Mouse (Mus musculus): ENCODE data around the gene Vgll4.

Vgll4 gene

GRCm38 (mm10) chr6:114974331-114974730 is 4.5 kb upstream of the Vgll4 start:
- DNase-seq (ENCODE audit: extremely low spot score, low spot score): no peak

- DNase-seq (ENCODE audit: extremely low spot score, low spot score): no peak
Observed at GRCm38 (mm10) chr6:114972988-114973387, 3.2 kb upstream of the Vgll4 start.

GRCm38 (mm10) chr6:114970895-114971294 is 1.1 kb upstream of the Vgll4 start:
- no peak for DNase-seq (ENCODE audit: extremely low spot score, low spot score)

GRCm38 (mm10) chr6:114970386-114970785 is 592 bp upstream of the Vgll4 start:
- no peak for DNase-seq (ENCODE audit: extremely low spot score, low spot score)

- DNase-seq (ENCODE audit: extremely low spot score, low spot score): peak; percentile 82
Observed at GRCm38 (mm10) chr6:114968361-114969212, 1.2 kb downstream of the Vgll4 start.

- DNase-seq (ENCODE audit: extremely low spot score, low spot score): no peak
Observed at GRCm38 (mm10) chr6:114967623-114968022, 2.2 kb downstream of the Vgll4 start.

GRCm38 (mm10) chr6:114966396-114967154 is 3.2 kb downstream of the Vgll4 start:
- no peak for DNase-seq (ENCODE audit: extremely low spot score, low spot score)

- DNase-seq (ENCODE audit: extremely low spot score, low spot score): no peak
Observed at GRCm38 (mm10) chr6:114965802-114966201, 4.0 kb downstream of the Vgll4 start.

GRCm38 (mm10) chr6:114965396-114965795 is 4.4 kb downstream of the Vgll4 start:
- DNase-seq (ENCODE audit: extremely low spot score, low spot score): no peak

- no peak for DNase-seq (ENCODE audit: extremely low spot score, low spot score)
Observed at GRCm38 (mm10) chr6:114964235-114964634, 5.6 kb downstream of the Vgll4 start.

GRCm38 (mm10) chr6:114963636-114964035 is 6.2 kb downstream of the Vgll4 start:
- no peak for DNase-seq (ENCODE audit: extremely low spot score, low spot score)

GRCm38 (mm10) chr6:114961276-114962068 is 8.3 kb downstream of the Vgll4 start:
- no peak for DNase-seq (ENCODE audit: extremely low spot score, low spot score)

- no peak for DNase-seq (ENCODE audit: extremely low spot score, low spot score)
Observed at GRCm38 (mm10) chr6:114959012-114959398, 10.8 kb downstream of the Vgll4 start.

- DNase-seq (ENCODE audit: extremely low spot score, low spot score): no peak
Observed at GRCm38 (mm10) chr6:114958249-114959011, 11.4 kb downstream of the Vgll4 start.

- DNase-seq (ENCODE audit: extremely low spot score, low spot score): no peak
Observed at GRCm38 (mm10) chr6:114957756-114958155, 12.0 kb downstream of the Vgll4 start.

- no peak for DNase-seq (ENCODE audit: extremely low spot score, low spot score)
Observed at GRCm38 (mm10) chr6:114954496-114954895, 15.3 kb downstream of the Vgll4 start.

GRCm38 (mm10) chr6:114953601-114954000 is 16.2 kb downstream of the Vgll4 start:
- no peak for DNase-seq (ENCODE audit: extremely low spot score, low spot score)

- no peak for DNase-seq (ENCODE audit: extremely low spot score, low spot score)
Observed at GRCm38 (mm10) chr6:114952356-114952755, 17.4 kb downstream of the Vgll4 start.

GRCm38 (mm10) chr6:114944456-114945438 is 25.0 kb downstream of the Vgll4 start:
- no peak for DNase-seq (ENCODE audit: extremely low spot score, low spot score)

Measured in neural tube, embryonic 10.5 days (tissue).